Mouse (Mus musculus): ENCODE measurements around the gene Pom121l2.

The Pom121l2 gene

DNA sequence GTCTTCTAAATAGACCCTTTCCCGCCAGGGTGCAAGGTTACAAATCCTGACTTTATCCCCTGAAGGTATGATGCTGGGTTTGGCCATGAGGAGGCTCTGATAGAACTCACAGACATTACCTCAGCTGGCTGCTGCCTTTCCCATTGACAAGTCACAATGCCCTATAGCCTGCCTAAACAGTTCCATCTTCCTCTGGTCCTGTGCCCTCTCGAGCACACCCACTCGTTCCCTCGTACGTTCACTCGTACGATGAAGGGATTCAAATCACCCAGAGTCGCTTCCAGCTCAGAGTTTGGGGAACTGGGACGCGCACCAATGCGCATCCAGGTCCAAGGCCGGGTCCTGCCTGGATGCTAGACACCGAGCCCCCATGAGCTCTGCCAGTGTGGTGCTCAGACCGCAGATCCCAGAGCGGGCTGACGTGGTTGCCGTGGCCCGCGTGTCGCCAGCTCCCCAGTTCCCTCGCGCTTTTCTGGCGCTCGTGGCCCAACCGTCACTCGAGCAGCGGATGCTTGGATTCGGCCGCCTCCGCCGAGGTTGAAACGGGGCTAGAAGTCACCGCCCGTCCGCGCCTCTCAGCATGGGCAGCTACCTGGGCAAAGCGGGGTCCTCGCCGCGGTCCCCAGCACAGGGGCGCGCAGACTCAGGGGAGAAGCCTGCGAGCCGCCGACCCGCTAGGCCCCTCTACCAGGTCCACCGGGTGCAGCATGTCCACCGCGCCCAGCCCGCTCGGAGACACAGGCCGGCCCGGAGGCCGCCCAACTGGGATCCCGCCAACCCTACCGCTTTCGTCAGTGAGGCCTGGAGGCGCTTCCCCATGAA lies at the start of gene Pom121l2:
Gene Pom121l2 (plus strand): TSS at position 214 of the 822 bp plus-strand sequence.
- no peak for DNase-seq (ENCODE audit: low read depth, low spot score)

DNA sequence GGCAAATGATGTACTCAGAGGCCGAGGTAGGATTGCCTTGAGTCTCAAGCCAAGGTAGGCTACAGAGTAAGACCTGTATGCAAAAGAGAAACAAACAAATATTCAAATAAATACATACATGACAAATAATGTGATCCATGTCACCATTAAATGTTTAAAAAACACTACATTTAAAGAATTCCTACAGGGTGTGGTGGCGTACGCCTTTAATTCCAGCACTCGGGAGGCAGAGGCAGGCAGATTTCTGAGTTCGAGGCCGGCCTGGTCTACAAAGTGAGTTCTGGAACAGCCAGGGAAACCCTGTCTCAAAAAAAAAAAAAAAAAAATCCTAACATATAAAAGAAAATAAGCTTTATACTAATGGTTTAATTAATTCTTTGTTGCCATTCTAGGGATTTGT lies 49.3 kb upstream of the Pom121l2 start:
- DNase-seq (ENCODE audit: low read depth, low spot score): no peak

DNA sequence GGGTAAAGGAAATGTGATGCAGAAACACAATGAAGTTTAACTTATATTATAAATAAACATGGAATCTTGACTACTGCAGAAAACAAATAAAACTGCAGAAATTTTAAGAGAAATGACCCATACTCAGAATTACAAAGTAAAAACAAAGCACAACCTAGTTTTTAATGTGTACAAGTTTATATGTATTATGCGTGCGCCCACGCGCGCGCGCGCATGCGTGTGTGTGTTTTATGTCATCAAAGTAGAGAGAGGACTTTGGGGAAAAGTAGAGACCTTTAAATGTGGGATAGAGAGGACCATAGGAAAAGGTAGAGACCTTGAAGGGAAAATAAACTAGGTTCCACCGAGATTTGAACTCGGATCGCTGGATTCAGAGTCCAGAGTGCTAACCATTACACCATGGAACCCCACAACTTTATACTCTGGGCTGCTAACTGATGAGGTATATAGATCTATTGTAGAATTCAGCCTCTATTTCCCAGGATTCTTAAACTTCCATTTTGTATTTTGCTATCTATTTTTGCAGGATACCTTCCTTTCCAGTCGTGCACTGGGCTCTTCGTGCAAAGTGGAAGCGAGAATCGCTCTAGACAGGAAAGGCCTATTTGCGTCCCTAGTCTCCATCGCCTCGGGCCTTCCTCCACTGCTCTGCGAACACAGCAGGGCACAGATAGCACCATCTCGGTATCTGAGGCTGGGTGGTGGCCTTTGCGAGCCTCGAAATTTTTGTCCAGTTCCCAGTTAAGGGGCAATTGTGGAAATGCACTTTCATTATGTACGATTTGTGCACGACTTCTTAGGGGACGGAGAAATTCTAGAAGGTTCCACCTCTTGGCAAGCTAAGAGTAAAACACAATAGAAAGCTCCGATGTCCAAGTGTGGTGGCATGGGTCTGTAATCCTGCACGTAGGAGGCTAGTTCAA lies 47.1 kb upstream of the Pom121l2 start:
- peak; percentile 83 for DNase-seq (ENCODE audit: low read depth, low spot score)

DNA sequence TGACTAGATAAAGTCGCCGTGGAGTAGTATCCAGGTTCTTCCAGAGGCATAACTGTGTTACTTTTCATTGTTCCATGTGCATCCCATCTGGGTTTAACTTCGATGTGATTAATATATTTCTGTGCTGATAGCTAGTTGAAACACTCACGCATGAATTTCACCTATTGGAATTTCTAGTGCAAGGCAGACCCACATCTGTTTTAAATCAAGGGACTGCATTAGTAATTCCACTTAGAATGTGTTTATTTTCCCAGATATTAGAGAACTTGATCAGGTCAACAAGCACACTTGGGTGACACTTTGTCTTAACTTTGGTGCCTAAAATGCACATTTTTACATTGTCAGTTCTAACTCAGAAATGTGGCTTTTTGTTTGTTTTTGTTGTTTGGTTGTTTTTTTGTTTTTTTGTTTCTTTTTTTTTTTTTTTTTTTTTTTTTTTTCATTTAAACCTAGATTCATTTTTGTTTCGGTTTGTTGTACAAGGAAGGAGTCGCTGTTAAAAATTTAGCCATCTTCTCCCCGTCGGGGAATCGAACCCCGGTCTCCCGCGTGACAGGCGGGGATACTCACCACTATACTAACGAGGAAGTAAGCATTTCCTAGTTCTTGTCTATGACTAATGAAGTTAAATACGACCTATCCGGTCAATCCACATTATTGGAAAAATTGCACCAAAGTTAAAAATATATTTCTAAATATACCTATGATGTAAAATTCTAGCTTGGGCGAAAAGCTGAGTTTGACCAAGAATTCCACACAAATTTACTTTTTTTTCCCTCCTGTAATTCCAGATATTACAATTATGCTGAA lies 45.8 kb upstream of the Pom121l2 start:
- DNase-seq (ENCODE audit: low read depth, low spot score): peak; percentile 92

DNA sequence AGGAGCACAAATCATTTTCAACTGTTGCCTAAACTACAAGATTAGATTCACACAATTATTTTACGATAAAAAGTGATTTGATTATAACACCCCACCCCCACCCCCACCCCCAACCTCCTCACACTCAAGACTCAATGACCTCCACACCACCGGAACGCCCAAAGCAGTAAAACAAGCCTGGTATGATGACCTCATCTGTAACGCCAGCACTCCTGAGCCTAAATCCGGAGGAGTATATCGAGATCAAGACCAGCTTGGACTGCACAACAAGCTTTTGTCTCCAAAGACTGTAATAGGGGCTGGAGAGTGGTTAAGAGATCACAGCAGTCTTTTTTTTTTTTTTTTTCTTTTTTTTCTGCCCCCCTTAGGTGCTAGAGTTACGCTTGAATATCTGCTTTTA lies 45.2 kb upstream of the Pom121l2 start:
- DNase-seq (ENCODE audit: low read depth, low spot score): peak; percentile 75

DNA sequence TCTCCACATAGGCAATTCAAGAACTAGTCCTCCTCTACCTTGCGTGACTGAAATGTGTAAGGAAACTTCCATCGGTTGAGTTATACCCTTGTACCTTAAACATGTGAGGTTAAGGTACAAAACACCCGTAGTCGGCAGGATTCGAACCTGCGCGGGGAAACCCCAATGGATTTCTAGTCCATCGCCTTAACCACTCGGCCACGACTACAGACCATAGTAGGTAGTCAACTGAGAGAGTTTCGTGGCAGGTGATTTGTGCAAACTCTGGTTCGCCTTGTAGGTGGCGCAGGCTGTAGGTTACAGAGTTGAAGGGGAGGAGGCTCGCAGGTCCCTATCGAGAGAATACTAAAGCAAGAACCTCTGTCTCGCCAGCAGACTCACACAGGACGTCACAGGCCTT lies 44.0 kb upstream of the Pom121l2 start:
- DNase-seq (ENCODE audit: low read depth, low spot score): peak; percentile 74

DNA sequence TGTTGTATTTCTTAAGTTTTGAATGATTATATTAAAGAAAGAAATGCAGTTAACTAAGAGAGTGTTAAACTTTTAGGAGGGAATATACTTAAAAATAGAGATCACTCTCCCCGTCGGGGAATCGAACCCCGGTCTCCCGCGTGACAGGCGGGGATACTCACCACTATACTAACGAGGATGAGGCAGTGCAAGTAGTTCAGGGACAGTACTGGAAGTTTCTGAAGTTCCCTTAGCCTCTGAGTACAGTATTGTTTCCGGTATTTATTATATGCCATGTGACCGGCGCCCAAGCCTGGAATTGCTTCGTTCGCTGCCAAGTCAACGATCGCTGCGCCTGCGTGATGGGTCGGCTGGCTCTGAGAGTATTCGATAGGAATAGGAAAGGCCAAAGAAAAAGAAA lies 40.8 kb upstream of the Pom121l2 start:
- DNase-seq (ENCODE audit: low read depth, low spot score): peak; percentile 99

DNA sequence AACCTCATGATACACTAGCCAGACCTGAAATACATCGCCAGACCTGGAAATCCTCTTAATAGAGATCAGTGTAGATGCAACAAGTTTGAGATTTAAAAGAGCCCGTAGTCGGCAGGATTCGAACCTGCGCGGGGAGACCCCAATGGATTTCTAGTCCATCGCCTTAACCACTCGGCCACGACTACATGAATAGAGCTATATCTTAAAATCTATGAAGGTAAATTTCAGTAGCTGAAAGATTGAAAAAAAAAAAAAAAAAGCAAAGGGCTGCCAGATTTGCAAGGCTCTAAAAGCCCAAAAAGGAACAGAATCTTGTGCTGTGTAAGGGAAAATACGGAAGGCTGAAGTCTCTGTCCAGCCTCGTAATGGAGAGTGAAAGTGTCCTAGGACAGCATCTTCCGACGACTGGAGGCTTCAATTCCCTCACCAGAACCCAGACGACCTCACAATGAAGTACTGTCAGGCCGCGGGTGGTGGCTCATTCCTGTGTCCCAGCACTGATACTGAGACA lies 40.1 kb upstream of the Pom121l2 start:
- peak; percentile 90 for DNase-seq (ENCODE audit: low read depth, low spot score)

DNA sequence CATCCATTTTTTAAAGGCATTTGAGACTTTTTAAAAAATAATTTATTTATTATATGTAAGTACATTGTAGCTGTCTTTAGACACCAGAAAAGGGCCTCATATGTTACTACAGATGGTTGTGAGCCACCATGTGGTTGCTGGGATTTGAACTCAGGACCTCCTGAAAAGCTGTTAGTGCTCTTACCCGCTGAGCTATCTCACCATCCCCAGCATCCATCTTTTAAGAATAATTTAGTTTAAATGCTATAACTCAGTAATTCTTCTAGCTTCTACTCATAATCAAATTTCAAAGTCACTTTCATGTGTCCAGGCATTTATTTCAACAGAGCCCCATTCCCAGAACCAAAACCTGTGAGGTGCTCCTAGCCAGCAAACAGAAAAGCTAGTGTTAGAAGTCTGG lies 37.4 kb upstream of the Pom121l2 start:
- peak; percentile 50 for DNase-seq (ENCODE audit: low read depth, low spot score)

DNA sequence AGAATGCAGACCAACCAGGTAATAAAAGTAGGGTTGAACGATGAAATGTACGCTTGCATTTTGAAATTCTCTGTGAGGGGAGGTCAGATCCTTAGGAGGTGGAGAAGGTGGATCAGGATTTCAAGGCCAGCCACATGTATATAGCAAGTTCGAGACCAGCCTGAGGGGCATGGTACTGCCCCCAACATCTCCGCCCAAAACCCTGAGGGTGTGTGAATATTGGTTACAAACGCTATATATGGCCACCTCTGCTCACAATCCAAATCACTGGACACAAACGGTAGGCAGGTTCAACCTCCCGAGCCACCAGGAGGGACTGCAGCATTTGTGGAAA lies 36.4 kb upstream of the Pom121l2 start:
- no peak for DNase-seq (ENCODE audit: low read depth, low spot score)

DNA sequence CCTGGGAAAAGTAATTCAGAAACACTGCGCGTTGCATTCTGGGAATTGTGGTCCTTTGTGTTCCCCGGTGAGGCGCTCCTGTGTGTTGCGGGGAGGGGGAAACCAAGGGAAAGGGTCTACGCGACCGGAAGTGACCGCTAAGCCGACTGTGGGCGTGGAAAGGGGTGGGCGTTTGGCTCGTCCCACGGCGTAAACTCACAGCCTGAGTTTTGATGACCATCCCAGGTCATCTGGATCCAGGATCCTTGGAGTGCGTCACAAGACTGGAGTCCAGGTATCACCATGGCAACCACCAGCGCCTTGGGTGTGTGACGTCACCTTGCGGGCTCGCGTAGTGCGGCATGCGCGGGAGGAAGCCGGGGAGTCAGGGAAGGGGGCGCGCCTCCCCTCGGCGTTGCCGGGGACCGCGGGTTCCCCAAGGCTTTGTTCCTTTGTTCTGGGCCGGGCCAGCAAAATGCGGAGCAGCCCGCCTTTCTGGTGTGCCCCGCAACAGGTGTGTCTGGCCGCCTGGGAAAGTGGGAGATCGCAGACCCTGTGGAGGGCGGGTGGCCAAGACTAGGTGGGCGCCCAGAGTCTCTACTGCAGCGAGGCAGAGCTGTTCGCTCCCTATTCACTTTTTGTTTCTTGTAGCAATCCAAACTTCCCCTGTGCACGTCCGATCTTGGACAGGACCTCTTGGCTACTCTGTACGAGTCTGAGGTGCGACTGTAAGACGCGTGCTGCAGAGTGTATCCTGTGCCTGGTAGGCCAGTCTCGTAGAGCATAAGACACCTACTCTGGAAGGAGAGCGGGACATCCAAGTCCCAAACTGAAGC lies 35.9 kb upstream of the Pom121l2 start, which contains the start of gene Zfp184:
Gene Zfp184 (plus strand): TSS at position 169 of the 815 bp plus-strand sequence.
- peak; percentile 97 for DNase-seq (ENCODE audit: low read depth, low spot score)

DNA sequence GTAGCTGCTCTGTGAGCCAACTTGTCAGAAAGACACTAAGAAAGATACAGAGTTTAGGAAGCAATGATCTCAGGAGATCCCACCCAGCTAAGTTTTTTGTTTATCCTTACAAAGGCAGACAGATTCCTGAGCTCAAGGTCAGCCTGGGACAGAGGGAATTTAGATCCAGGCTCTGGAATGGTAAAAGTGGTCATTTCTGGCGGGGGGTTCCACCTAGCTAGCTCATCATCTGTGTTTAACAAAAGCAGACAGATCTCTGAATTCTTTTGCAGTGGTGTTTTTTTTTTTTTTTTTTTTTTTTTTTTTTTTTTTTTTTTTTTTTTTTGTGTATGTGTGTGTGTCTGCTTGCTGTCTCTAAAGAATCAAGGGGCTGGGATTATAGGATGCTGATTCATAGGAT lies 11.7 kb upstream of the Pom121l2 start:
- no peak for DNase-seq (ENCODE audit: low read depth, low spot score)

DNA sequence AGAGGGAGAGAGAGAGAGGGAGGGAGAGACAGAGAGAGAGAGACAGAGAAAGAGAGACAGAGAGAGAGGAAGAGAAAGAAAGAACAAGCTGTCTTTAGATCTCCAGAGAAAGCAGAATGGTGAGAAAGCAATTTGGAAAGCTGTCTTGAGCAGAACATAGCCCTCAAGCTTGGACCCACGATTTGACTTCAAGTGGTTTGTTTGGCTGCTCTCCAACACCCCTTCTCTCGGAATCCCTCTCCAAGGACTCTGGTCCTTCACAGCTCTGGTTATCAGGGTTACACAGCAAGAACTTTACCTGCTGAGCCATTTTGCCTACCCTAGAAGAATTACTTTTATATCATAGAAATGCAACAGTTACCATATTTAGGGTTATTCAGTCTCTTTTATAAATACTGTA lies 11.2 kb upstream of the Pom121l2 start:
- no peak for DNase-seq (ENCODE audit: low read depth, low spot score)

DNA sequence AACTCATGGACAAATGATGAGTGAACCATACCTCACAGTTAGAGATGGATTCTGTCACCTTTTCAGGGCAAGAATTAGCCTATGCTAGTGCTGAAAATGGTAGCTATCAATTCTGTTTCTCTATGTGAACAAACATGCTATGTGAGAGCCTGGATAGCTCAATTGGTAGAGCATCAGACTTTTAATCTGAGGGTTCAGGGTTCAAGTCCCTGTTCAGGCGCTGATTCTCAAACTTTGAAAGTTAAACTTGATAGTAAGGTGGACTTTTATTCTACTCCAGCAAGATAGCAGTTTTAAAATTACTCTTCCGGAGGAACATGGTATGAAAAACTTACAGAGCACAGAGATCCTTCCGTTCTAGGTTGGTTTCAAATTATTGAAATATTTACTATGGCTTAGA lies 9.4 kb upstream of the Pom121l2 start:
- peak; percentile 52 for DNase-seq (ENCODE audit: low read depth, low spot score)

DNA sequence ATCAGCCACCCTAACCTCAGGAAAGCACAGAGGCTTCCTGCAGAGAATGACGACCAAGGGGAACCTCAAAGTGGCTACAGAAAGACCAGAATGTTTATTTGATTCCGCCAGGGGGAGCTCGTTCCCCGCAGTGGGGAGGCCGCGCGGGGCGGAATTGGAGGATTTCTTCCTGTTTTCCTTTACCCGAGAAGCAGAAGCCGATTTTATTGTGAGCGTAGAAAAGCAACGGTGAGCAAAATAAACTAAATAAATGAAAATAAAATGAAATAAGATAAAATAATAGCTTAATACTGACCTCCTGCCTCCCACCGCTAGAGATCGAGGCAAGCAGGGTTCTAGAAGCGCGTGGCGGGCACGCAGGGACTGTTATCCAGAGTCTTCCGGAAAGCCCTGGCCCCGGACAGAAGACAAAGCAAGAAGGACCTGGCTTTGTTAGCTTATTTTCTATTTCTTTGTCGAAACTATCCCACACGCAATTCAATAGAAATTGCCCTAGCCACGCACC lies 6.7 kb upstream of the Pom121l2 start:
- DNase-seq (ENCODE audit: low read depth, low spot score): peak; percentile 92

DNA sequence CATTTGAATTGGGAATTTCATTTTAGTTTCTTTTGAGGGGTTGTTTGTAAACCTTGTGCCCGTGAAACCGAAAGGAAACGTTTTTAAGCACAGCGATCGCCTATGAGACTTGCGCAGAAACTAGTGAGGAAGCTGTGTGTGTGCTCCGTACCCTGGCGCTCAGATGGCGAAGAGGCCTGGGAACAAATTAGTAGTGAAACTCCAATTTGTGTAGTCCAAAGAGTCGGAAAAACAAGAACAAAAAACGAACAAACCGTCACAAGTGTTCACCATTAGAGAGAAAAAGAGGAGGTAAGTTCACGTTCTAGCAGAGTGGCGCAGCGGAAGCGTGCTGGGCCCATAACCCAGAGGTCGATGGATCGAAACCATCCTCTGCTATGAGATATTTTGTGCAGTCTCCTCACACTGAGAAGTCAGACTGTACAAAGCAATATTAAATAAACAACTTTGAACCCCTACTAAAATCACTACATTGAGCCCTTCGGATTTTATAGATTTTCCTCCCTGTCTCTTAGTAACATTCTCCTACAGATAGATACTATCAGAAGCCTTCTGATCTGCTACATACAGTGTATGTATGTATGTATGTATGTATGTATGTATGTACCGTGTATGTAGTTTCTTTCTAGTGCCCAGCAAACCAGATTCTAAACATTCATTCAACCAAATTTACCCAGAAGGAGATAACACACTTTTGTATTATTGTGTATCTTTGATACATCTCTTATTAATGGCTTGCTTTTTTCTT lies 6.1 kb upstream of the Pom121l2 start:
- DNase-seq (ENCODE audit: low read depth, low spot score): peak; percentile 86

DNA sequence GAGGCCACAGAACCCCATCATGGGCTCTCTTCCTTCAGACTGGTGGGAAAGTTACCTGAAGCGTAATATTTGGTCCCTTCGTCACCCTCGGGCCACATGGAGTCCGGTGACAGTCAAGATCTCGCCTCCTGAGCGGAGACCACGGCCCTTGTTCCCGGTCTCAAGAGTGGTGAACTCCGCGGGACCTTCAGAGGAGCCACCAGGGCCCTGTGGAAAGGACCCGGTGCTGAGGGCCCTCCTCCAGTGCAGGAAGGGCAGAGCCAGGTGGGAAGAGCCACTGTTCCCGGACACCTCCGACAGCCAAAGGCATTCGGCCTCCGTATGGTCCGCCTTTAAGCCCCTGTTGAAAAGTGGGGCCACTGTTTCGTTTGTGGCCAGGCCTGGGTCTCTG lies 804 bp downstream of the Pom121l2 start:
- DNase-seq (ENCODE audit: low read depth, low spot score): no peak

DNA sequence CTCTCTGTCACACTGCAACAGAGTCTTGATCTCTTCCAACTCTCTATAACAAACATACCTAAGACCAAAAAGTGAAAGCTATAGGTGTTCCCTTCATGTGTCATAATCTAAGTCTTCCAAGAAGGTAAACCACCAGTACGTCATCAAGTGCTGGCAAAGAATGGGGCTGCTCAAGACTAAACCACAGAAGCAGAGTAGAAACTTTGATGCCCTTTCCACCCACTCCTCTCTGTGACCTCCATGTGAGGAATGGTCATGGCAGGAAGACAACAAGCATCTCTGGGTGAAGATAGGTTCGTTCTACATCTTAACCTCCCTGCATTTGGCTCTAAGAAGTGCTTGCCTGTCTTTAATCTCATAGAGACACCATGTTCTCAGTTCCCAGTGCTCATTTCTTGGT lies 3.5 kb downstream of the Pom121l2 start:
- DNase-seq (ENCODE audit: low read depth, low spot score): no peak

DNA sequence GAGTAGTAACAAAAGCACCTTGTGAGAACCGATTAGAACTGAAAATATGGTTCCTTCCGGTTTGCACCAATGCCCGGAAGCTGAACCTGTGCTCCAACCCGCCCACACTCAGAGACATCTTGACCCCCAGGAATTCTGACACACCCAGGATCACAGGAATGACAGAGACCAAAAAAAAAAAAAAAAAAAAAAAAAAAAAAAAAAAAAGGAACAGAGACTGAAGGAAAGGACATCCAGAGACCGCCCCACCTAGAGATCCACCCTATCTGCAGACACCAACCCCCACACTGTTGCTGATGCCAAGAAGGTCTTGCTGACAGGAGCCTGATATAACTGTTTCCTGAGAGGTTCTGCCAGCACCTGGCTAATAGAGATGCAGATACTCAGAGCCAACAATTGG lies 11.6 kb downstream of the Pom121l2 start:
- DNase-seq (ENCODE audit: low read depth, low spot score): no peak
